43 mouse cellular contexts compared by ENCODE assay signal in the genomic region with DNA sequence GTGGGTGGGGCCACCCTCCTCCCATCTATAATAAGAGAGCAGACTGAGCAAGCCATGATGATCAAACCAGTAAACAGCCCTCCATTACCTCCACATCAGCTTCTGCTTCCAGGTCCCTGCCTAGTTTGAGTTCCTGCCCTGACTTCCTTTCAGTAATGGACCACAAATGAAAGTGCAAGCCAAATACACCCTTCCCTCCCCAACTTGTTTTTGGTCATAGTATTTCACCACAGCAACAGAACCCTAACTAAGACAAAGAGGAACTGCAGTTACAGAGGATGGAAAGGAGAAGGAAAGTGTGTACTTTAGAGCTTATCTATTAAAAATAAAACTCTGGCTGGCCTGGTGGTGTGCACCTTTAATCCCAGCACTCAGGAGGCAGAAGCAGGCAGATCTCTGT. TPM values are rescaled to one million over a fixed set of nuclear protein-coding genes. Genes with fewer than 3 reads are reported as not detected.
DNase-seq lines count a peak whose midpoint lies in the region; ATAC-seq and TF ChIP-seq lines count a peak whose summit lies in the region.
"Had no signal": no experiment of that assay in that cellular context is flagged by ENCODE, and none has a peak within 500 bp of the region (broad histone marks: within the 10 kb centered on the region; RNA-seq: fewer than 3 reads in every experiment).

No protein-coding gene starts in this region.

- intact Hi-C loops in heart, postnatal 25 days (cut with DNase I), result loop anchor here (5.0 to 10.0 kb wide), 2 partner anchors 68 to 261 kb away; a partner anchor contains a TSS

- H3K9ac ChIP-seq in liver, postnatal 0 days (replicated peaks), result no peak overlapping the region
- no peak overlapping the region for H3K9ac ChIP-seq in liver, embryonic 11.5 days (ENCODE audit: low read depth, low read length)
- H3K9ac ChIP-seq: embryonic facial prominence, embryonic 12.5 days; forebrain, embryonic 15.5 days; heart, embryonic 12.5 days; hindbrain, embryonic 13.5 days; liver, embryonic 12.5 days; midbrain, embryonic 15.5 days; neural tube, embryonic 13.5 days had no signal

- no peaks in the 10 kb centered on the region for H3K9me3 ChIP-seq in liver, postnatal 0 days (ENCODE audit: low read length)
- no peaks in the 10 kb centered on the region for H3K9me3 ChIP-seq in liver, embryonic 11.5 days (ENCODE audit: control insufficient read depth, low read length)
- H3K9me3 ChIP-seq: embryonic facial prominence, embryonic 12.5 days; forebrain, embryonic 10.5 days; forebrain, embryonic 15.5 days; heart, embryonic 12.5 days; hindbrain, embryonic 13.5 days; liver, embryonic 12.5 days; midbrain, embryonic 15.5 days; neural tube, embryonic 13.5 days had no signal

- DNase-seq in liver, postnatal 0 days, result no peak
- no peak for DNase-seq in liver, embryonic 11.5 days (ENCODE audit: low spot score)
- peak; percentile 54 for DNase-seq in MEL-GATA-1-ER (ENCODE audit: extremely low read depth, low read depth)
- no peak for DNase-seq in spleen, adult 18-20 months
- no peak for DNase-seq in heart, postnatal 25 days (ENCODE audit: low spot score)
- DNase-seq in heart, postnatal 4 days, result no peak
- DNase-seq: adrenal gland, adult 2 months; adrenal gland, postnatal 36 days; cerebellum, adult 11 months; cerebellum, adult 9-10 months; cerebellum, postnatal 36 days; embryo, embryonic 11 days; gastrocnemius, postnatal 36 days; heart, adult 2 months; kidney, adult 8-10 months; layer of hippocampus, adult 9-11 months; lung, adult 18-20 months; lung, postnatal 14 days; thymus, adult 18-20 months; thymus, postnatal 25 days had no signal

- ATAC-seq in liver, postnatal 0 days, result peak; percentile 13; the same call in 1 of the 2 replicates
- ATAC-seq in liver, embryonic 11.5 days (replicated peaks; ENCODE audit: low FRiP score), result no peak
- peak; percentile 70 to 86 for ATAC-seq in hematopoietic stem cell, adult 5-6 weeks (replicated peaks in 1 of 2; ENCODE audit: insufficient read depth in 1 of 2, low FRiP score in 2 of 2, low TSS enrichment in 1 of 2, low read depth in 1 of 2, poor library complexity in 2 of 2, severe bottlenecking in 2 of 2)
- ATAC-seq in monocyte, adult 5-6 weeks (replicated peaks; ENCODE audit: insufficient number of reproducible peaks, low FRiP score, low TSS enrichment, poor library complexity, severe bottlenecking), result peak; percentile 87
- ATAC-seq: activated CD4-positive, CD25-positive, alpha-beta regulatory T cell, adult 4 months; CD4-positive, CD25-positive, alpha-beta regulatory T cell, adult 4 months; forebrain, embryonic 15.5 days; intestine, embryonic 16.5 days; liver, embryonic 12.5 days; midbrain, embryonic 15.5 days had no signal

- no peaks in the 10 kb centered on the region for H3K4me1 ChIP-seq in liver, postnatal 0 days (ENCODE audit: insufficient read depth)
- no peaks in the 10 kb centered on the region for H3K4me1 ChIP-seq in liver, embryonic 11.5 days (replicated peaks; ENCODE audit: control insufficient read depth, insufficient read depth, low read length)
- H3K4me1 ChIP-seq: heart, embryonic 12.5 days; liver, embryonic 12.5 days had no signal

- H3K27me3 ChIP-seq in liver, postnatal 0 days (ENCODE audit: insufficient read depth, low read length), result no peaks in the 10 kb centered on the region
- H3K27me3 ChIP-seq in liver, embryonic 11.5 days (replicated peaks; ENCODE audit: control insufficient read depth, insufficient read depth, low read length), result no peaks in the 10 kb centered on the region; the same call in 1 of the 2 replicates
- H3K27me3 ChIP-seq: embryonic facial prominence, embryonic 12.5 days; forebrain, embryonic 15.5 days; heart, embryonic 12.5 days; midbrain, embryonic 15.5 days; neural tube, embryonic 13.5 days had no signal

- no peak overlapping the region for H3K4me2 ChIP-seq in liver, postnatal 0 days (ENCODE audit: low read depth, low read length)
- no peak overlapping the region for H3K4me2 ChIP-seq in liver, embryonic 11.5 days
- H3K4me2 ChIP-seq: embryonic facial prominence, embryonic 12.5 days; forebrain, embryonic 15.5 days; heart, embryonic 12.5 days; hindbrain, embryonic 13.5 days; liver, embryonic 12.5 days; midbrain, embryonic 15.5 days; neural tube, embryonic 13.5 days had no signal

- TF ChIP-seq EP300 in liver, postnatal 0 days (IDR thresholded peaks at IDR 0.05; ENCODE audit: low read depth), result no peak

- no peaks in the 10 kb centered on the region for H3K36me3 ChIP-seq in liver, postnatal 0 days (replicated peaks; ENCODE audit: insufficient read depth, low read length)
- H3K36me3 ChIP-seq in liver, embryonic 11.5 days (ENCODE audit: control insufficient read depth, insufficient read depth, low read length), result no peaks in the 10 kb centered on the region
- H3K36me3 ChIP-seq: embryonic facial prominence, embryonic 12.5 days; forebrain, embryonic 10.5 days; forebrain, embryonic 15.5 days; heart, embryonic 12.5 days; hindbrain, embryonic 13.5 days; liver, embryonic 12.5 days; midbrain, embryonic 15.5 days; neural tube, embryonic 13.5 days had no signal

- TF ChIP-seq CTCF in liver, postnatal 0 days (IDR thresholded peaks at IDR 0.05; ENCODE audit: low read depth), result no peak

- no peak overlapping the region for H3K27ac ChIP-seq in liver, postnatal 0 days (ENCODE audit: low read depth)
- H3K27ac ChIP-seq in liver, embryonic 11.5 days (ENCODE audit: low read depth, low read length), result no peak overlapping the region
- H3K27ac ChIP-seq: embryonic facial prominence, embryonic 12.5 days; forebrain, embryonic 10.5 days; forebrain, embryonic 15.5 days; heart, adult 2 months; hindbrain, embryonic 13.5 days; kidney, postnatal 0 days; liver, embryonic 12.5 days; midbrain, embryonic 15.5 days; neural tube, embryonic 13.5 days had no signal

- no peak overlapping the region for H3K4me3 ChIP-seq in liver, postnatal 0 days (ENCODE audit: low read depth, low read length)
- H3K4me3 ChIP-seq in liver, embryonic 11.5 days (ENCODE audit: low read depth, low read length), result no peak overlapping the region
- H3K4me3 ChIP-seq: embryonic facial prominence, embryonic 12.5 days; forebrain, embryonic 10.5 days; forebrain, embryonic 15.5 days; heart, adult 2 months; heart, embryonic 12.5 days; hindbrain, embryonic 13.5 days; liver, embryonic 12.5 days; midbrain, embryonic 15.5 days; myocyte; neural tube, embryonic 13.5 days had no signal

RNA-seq across cellular contexts. Expression of a gene that starts 47.0 kb away (rescaled TPM):
- polyA plus RNA-seq in liver, postnatal 0 days (2015; fragmentation: Nextera tagmentation; extraction: Ambion mirVana), result 15.3 and 17.5 TPM in 2 replicates
- polyA plus RNA-seq in liver, embryonic 11.5 days (2014; fragmentation: Nextera tagmentation; extraction: Ambion mirVana), result 43.0 and 43.7 TPM in 2 replicates
- total RNA-seq in hematopoietic stem cell, adult 5-6 weeks (2017), result 160 and 179 TPM in 2 replicates
- total RNA-seq in monocyte, adult 5-6 weeks (2017), result 212 to 304 TPM (median 230 TPM) in 3 replicates
- 10 to 100 TPM; 40.0 to 48.1 TPM for total RNA-seq in heart, postnatal 25 days (2021)
- 10 to 100 TPM; 54.0 to 54.8 TPM for total RNA-seq in heart, postnatal 4 days (2021)

RNA-seq across cellular contexts. Expression of a gene that starts 47.3 kb away (rescaled TPM):
- polyA plus RNA-seq in liver, postnatal 0 days (2015; fragmentation: Nextera tagmentation; extraction: Ambion mirVana), result not detected in 2 replicates
- not detected in 2 replicates for polyA plus RNA-seq in liver, embryonic 11.5 days (2014; fragmentation: Nextera tagmentation; extraction: Ambion mirVana)
- total RNA-seq in hematopoietic stem cell, adult 5-6 weeks (2017), result not detected in 2 replicates
- total RNA-seq in monocyte, adult 5-6 weeks (2017), result not detected in 3 replicates
- not detected for total RNA-seq in heart, postnatal 25 days (2021)
- total RNA-seq in heart, postnatal 4 days (2021), result not detected
- total RNA-seq: adrenal gland, adult 2 months; adrenal gland, postnatal 36 days; gastrocnemius, adult 18-20 months; gastrocnemius, postnatal 36 days; heart, adult 2 months; left cerebral cortex, adult 18-20 months; left cerebral cortex, postnatal 14 days had no signal
- polyA plus RNA-seq: activated CD4-positive, CD25-positive, alpha-beta regulatory T cell, adult 4 months; adrenal gland, adult 2 months; CD4-positive, CD25-positive, alpha-beta regulatory T cell, adult 4 months; embryonic facial prominence, embryonic 12.5 days; forebrain, embryonic 10.5 days; forebrain, embryonic 15.5 days; frontal cortex, adult 2 months; heart, adult 2 months; heart, embryonic 12.5 days; heart, postnatal 0 days; hindbrain, embryonic 13.5 days; intestine, embryonic 16.5 days; kidney, postnatal 0 days; large intestine, adult 2 months; limb, embryonic 11.5 days; liver, embryonic 12.5 days; midbrain, embryonic 15.5 days; myocyte; neural tube, embryonic 13.5 days; stomach, embryonic 16.5 days had no signal
